Comparison of ENCODE assay signal across 9 mouse cellular contexts in genomic region chr1:106602536-106602935, GRCm38 (mm10).
DNase-seq lines count a peak whose midpoint lies in the region; ATAC-seq lines count a peak whose summit lies in the region.
"Had no signal": no experiment of that assay in that cellular context is flagged by ENCODE, and none has a peak within 500 bp of the region (broad histone marks: within the 10 kb centered on the region; RNA-seq: fewer than 3 reads in every experiment).

No protein-coding gene starts in this region.

- H3K9me3 ChIP-seq in heart, embryonic 16.5 days (replicated peaks; ENCODE audit: control insufficient read depth, low read length): no peaks in the 10 kb centered on the region
- no peaks in the 10 kb centered on the region for H3K9me3 ChIP-seq in embryonic facial prominence, embryonic 15.5 days (replicated peaks)
- no peaks in the 10 kb centered on the region for H3K9me3 ChIP-seq in lung, embryonic 16.5 days (ENCODE audit: control insufficient read depth, low read length)

- no peak for DNase-seq in heart, adult 11 months
- DNase-seq in CD4-positive, CD25-positive, alpha-beta regulatory T cell, adult 2 months (ENCODE audit: low read depth, low spot score): peak; percentile 50
- no peak for DNase-seq in adrenal gland, postnatal 25 days
- no peak for DNase-seq in layer of hippocampus, adult 11-12 months (ENCODE audit: low spot score)
- no peak for DNase-seq in spleen, postnatal 36 days (ENCODE audit: low spot score in 2 of 2)
- DNase-seq: kidney, postnatal 10 days had no signal

- H3K9ac ChIP-seq in heart, embryonic 16.5 days (ENCODE audit: low read length): no peak overlapping the region; the same call in 1 of the 2 replicates
- no peak overlapping the region for H3K9ac ChIP-seq in embryonic facial prominence, embryonic 15.5 days
- no peak overlapping the region for H3K9ac ChIP-seq in lung, embryonic 16.5 days (ENCODE audit: low read length)

- WGBS in heart, embryonic 16.5 days: 28% methylated on average over 5 of the region's 5 CpGs
- 17% methylated on average over 5 of the region's 5 CpGs for WGBS in embryonic facial prominence, embryonic 15.5 days
- WGBS in lung, embryonic 16.5 days: 17% methylated on average over 5 of the region's 5 CpGs

- no peak for ATAC-seq in heart, embryonic 16.5 days (replicated peaks; ENCODE audit: extremely low read depth, insufficient read depth, low FRiP score)
- ATAC-seq in embryonic facial prominence, embryonic 15.5 days (ENCODE audit: insufficient number of reproducible peaks, low FRiP score, low TSS enrichment, low read depth): no peak
- ATAC-seq in lung, embryonic 16.5 days (ENCODE audit: low read depth): peak; percentile 62; the same call in 1 of the 2 replicates

- no peaks in the 10 kb centered on the region for H3K27me3 ChIP-seq in heart, embryonic 16.5 days (ENCODE audit: control insufficient read depth, insufficient read depth, low read length)
- H3K27me3 ChIP-seq in embryonic facial prominence, embryonic 15.5 days: no peaks in the 10 kb centered on the region
- no peaks in the 10 kb centered on the region for H3K27me3 ChIP-seq in lung, embryonic 16.5 days (ENCODE audit: control insufficient read depth, insufficient read depth, low read depth, low read length)

- H3K27ac ChIP-seq in heart, embryonic 16.5 days (ENCODE audit: low read length): peak overlapping the region; percentile 59
- peak overlapping the region; percentile 52 for H3K27ac ChIP-seq in embryonic facial prominence, embryonic 15.5 days (replicated peaks)
- H3K27ac ChIP-seq in lung, embryonic 16.5 days (ENCODE audit: low read length): peak overlapping the region; percentile 47

- H3K4me1 ChIP-seq in heart, embryonic 16.5 days (ENCODE audit: control insufficient read depth, insufficient read depth, low read length): peaks cover 18% of the 10 kb centered on the region
- peaks cover 22% of the 10 kb centered on the region for H3K4me1 ChIP-seq in embryonic facial prominence, embryonic 15.5 days
- peaks cover 20% of the 10 kb centered on the region for H3K4me1 ChIP-seq in lung, embryonic 16.5 days (replicated peaks; ENCODE audit: control insufficient read depth, insufficient read depth, low read length)

- H3K36me3 ChIP-seq in heart, embryonic 16.5 days (ENCODE audit: control insufficient read depth, insufficient read depth): no peaks in the 10 kb centered on the region
- no peaks in the 10 kb centered on the region for H3K36me3 ChIP-seq in embryonic facial prominence, embryonic 15.5 days
- no peaks in the 10 kb centered on the region for H3K36me3 ChIP-seq in lung, embryonic 16.5 days (ENCODE audit: control insufficient read depth, insufficient read depth, low read length)

- no peak overlapping the region for H3K4me3 ChIP-seq in heart, embryonic 16.5 days (ENCODE audit: low read length)
- H3K4me3 ChIP-seq in embryonic facial prominence, embryonic 15.5 days (replicated peaks): no peak overlapping the region
- no peak overlapping the region for H3K4me3 ChIP-seq in lung, embryonic 16.5 days (ENCODE audit: low read length)

- peak overlapping the region; percentile 26 for H3K4me2 ChIP-seq in heart, embryonic 16.5 days (ENCODE audit: low read depth, low read length)
- no peak overlapping the region for H3K4me2 ChIP-seq in embryonic facial prominence, embryonic 15.5 days (replicated peaks)
- peak overlapping the region; percentile 27 for H3K4me2 ChIP-seq in lung, embryonic 16.5 days (ENCODE audit: low read depth, low read length)
